Mouse (Mus musculus): ENCODE measurements around the gene Ptprs. TPM values are rescaled to one million over a fixed set of nuclear protein-coding genes. Genes with fewer than 3 reads are reported as not detected.

Gene Ptprs
- polyA plus RNA-seq, 1 experiment from 2014 or later: 76.1 TPM

GRCm38 (mm10) chr17:56418304-56418703 is 58.0 kb downstream of the Ptprs start:
- Histone ChIP-seq H3K9ac (replicated peaks; ENCODE audit: low read length) (no peak overlapping the region), H3K36me3 (ENCODE audit: insufficient read depth, low read length) (peaks cover 94% of the 10 kb centered on the region), H3K27ac (ENCODE audit: low read length) (no peak overlapping the region), H3K4me2 (replicated peaks; ENCODE audit: low read depth, low read length) (no peak overlapping the region), H3K4me3 (ENCODE audit: low read length) (no peak overlapping the region), H3K4me1 (ENCODE audit: insufficient read depth, low read length) (no peaks in the 10 kb centered on the region), H3K9me3 (ENCODE audit: low read length) (no peaks in the 10 kb centered on the region), H3K27me3 (ENCODE audit: insufficient read depth, low read length) (no peaks in the 10 kb centered on the region)
- WGBS: 71% methylated on average over 12 of the region's 12 CpGs
- no peak for ATAC-seq (ENCODE audit: low FRiP score, low TSS enrichment)

- no peak overlapping the region for H3K4me3 ChIP-seq (ENCODE audit: low read length)
- H3K9ac ChIP-seq (replicated peaks; ENCODE audit: low read length): no peak overlapping the region
- no peak overlapping the region for H3K27ac ChIP-seq (ENCODE audit: low read length)
- WGBS: 91% methylated on average over 9 of the region's 9 CpGs
- ATAC-seq (ENCODE audit: low FRiP score, low TSS enrichment): no peak
- peaks cover 5% of the 10 kb centered on the region for H3K4me1 ChIP-seq (ENCODE audit: insufficient read depth, low read length)
- H3K9me3 ChIP-seq (ENCODE audit: low read length): no peaks in the 10 kb centered on the region
- no peak overlapping the region for H3K4me2 ChIP-seq (replicated peaks; ENCODE audit: low read depth, low read length)
- H3K36me3 ChIP-seq (ENCODE audit: insufficient read depth, low read length): peaks cover 90% of the 10 kb centered on the region
- H3K27me3 ChIP-seq (ENCODE audit: insufficient read depth, low read length): no peaks in the 10 kb centered on the region
Observed at GRCm38 (mm10) chr17:56414785-56415184, 61.5 kb downstream of the Ptprs start.

- peaks cover 10% of the 10 kb centered on the region for H3K4me1 ChIP-seq (ENCODE audit: insufficient read depth, low read length)
- peaks cover 75% of the 10 kb centered on the region for H3K36me3 ChIP-seq (ENCODE audit: insufficient read depth, low read length)
- ATAC-seq (ENCODE audit: low FRiP score, low TSS enrichment): no peak
- no peaks in the 10 kb centered on the region for H3K9me3 ChIP-seq (ENCODE audit: low read length)
- no peaks in the 10 kb centered on the region for H3K27me3 ChIP-seq (ENCODE audit: insufficient read depth, low read length)
- 84% methylated on average over 13 of the region's 13 CpGs for WGBS
- H3K9ac ChIP-seq (replicated peaks; ENCODE audit: low read length): no peak overlapping the region
- H3K4me3 ChIP-seq (ENCODE audit: low read length): no peak overlapping the region
- no peak overlapping the region for H3K4me2 ChIP-seq (replicated peaks; ENCODE audit: low read depth, low read length)
- H3K27ac ChIP-seq (ENCODE audit: low read length): no peak overlapping the region
Observed at GRCm38 (mm10) chr17:56413113-56413512, 63.2 kb downstream of the Ptprs start.

- Histone ChIP-seq H3K9me3 (ENCODE audit: low read length) (no peaks in the 10 kb centered on the region), H3K27ac (ENCODE audit: low read length) (no peak overlapping the region), H3K4me3 (ENCODE audit: low read length) (no peak overlapping the region), H3K36me3 (ENCODE audit: insufficient read depth, low read length) (peaks cover 59% of the 10 kb centered on the region), H3K4me2 (replicated peaks; ENCODE audit: low read depth, low read length) (no peak overlapping the region), H3K27me3 (ENCODE audit: insufficient read depth, low read length) (no peaks in the 10 kb centered on the region), H3K9ac (replicated peaks; ENCODE audit: low read length) (no peak overlapping the region), H3K4me1 (ENCODE audit: insufficient read depth, low read length) (peaks cover 14% of the 10 kb centered on the region)
- 97% methylated on average over 7 of the region's 7 CpGs for WGBS
- no peak for ATAC-seq (ENCODE audit: low FRiP score, low TSS enrichment)
Observed at GRCm38 (mm10) chr17:56411437-56411836, 64.8 kb downstream of the Ptprs start.

GRCm38 (mm10) chr17:56409759-56410158 is 66.5 kb downstream of the Ptprs start:
- H3K36me3 ChIP-seq (ENCODE audit: insufficient read depth, low read length): peaks cover 42% of the 10 kb centered on the region

GRCm38 (mm10) chr17:56408965-56409625 is 67.2 kb downstream of the Ptprs start:
- no peak overlapping the region for H3K4me3 ChIP-seq (ENCODE audit: low read length)
- H3K36me3 ChIP-seq (ENCODE audit: insufficient read depth, low read length): peaks cover 35% of the 10 kb centered on the region
- no peak overlapping the region for H3K4me2 ChIP-seq (replicated peaks; ENCODE audit: low read depth, low read length)
- no peaks in the 10 kb centered on the region for H3K9me3 ChIP-seq (ENCODE audit: low read length)
- peaks cover 14% of the 10 kb centered on the region for H3K4me1 ChIP-seq (ENCODE audit: insufficient read depth, low read length)
- H3K27me3 ChIP-seq (ENCODE audit: insufficient read depth, low read length): no peaks in the 10 kb centered on the region
- no peak overlapping the region for H3K9ac ChIP-seq (replicated peaks; ENCODE audit: low read length)
- H3K27ac ChIP-seq (ENCODE audit: low read length): no peak overlapping the region
- ATAC-seq (ENCODE audit: low FRiP score, low TSS enrichment): no peak
- WGBS: 52% methylated on average over 13 of the region's 13 CpGs

More at GRCm38 (mm10) chr17:56409759-56410158, 66.5 kb downstream of the Ptprs start:
- H3K4me2 ChIP-seq (replicated peaks; ENCODE audit: low read depth, low read length): no peak overlapping the region
- peaks cover 14% of the 10 kb centered on the region for H3K4me1 ChIP-seq (ENCODE audit: insufficient read depth, low read length)
- no peak overlapping the region for H3K4me3 ChIP-seq (ENCODE audit: low read length)
- H3K27me3 ChIP-seq (ENCODE audit: insufficient read depth, low read length): no peaks in the 10 kb centered on the region
- WGBS: 37% methylated on average over 8 of the region's 8 CpGs
- ATAC-seq (ENCODE audit: low FRiP score, low TSS enrichment): peak; percentile 73
- no peak overlapping the region for H3K27ac ChIP-seq (ENCODE audit: low read length)
- no peak overlapping the region for H3K9ac ChIP-seq (replicated peaks; ENCODE audit: low read length)
- H3K9me3 ChIP-seq (ENCODE audit: low read length): no peaks in the 10 kb centered on the region

- H3K4me3 ChIP-seq (ENCODE audit: low read length): no peak overlapping the region
- no peak for ATAC-seq (ENCODE audit: low FRiP score, low TSS enrichment)
- peaks cover 25% of the 10 kb centered on the region for H3K36me3 ChIP-seq (ENCODE audit: insufficient read depth, low read length)
- peaks cover 14% of the 10 kb centered on the region for H3K4me1 ChIP-seq (ENCODE audit: insufficient read depth, low read length)
- no peaks in the 10 kb centered on the region for H3K9me3 ChIP-seq (ENCODE audit: low read length)
- no peak overlapping the region for H3K9ac ChIP-seq (replicated peaks; ENCODE audit: low read length)
- 39% methylated on average over 8 of the region's 8 CpGs for WGBS
- H3K27ac ChIP-seq (ENCODE audit: low read length): peak overlapping the region; percentile 0; the same call in 1 of the 2 replicates
- no peaks in the 10 kb centered on the region for H3K27me3 ChIP-seq (ENCODE audit: insufficient read depth, low read length)
- no peak overlapping the region for H3K4me2 ChIP-seq (replicated peaks; ENCODE audit: low read depth, low read length)
Observed at GRCm38 (mm10) chr17:56407379-56407778, 68.9 kb downstream of the Ptprs start.

GRCm38 (mm10) chr17:56406878-56407277 is 69.4 kb downstream of the Ptprs start:
- no peaks in the 10 kb centered on the region for H3K9me3 ChIP-seq (ENCODE audit: low read length)
- ATAC-seq (ENCODE audit: low FRiP score, low TSS enrichment): no peak
- H3K27ac ChIP-seq (ENCODE audit: low read length): no peak overlapping the region
- peaks cover 25% of the 10 kb centered on the region for H3K36me3 ChIP-seq (ENCODE audit: insufficient read depth, low read length)
- no peak overlapping the region for H3K9ac ChIP-seq (replicated peaks; ENCODE audit: low read length)
- 72% methylated on average over 4 of the region's 4 CpGs for WGBS
- peaks cover 14% of the 10 kb centered on the region for H3K4me1 ChIP-seq (ENCODE audit: insufficient read depth, low read length)
- H3K4me2 ChIP-seq (replicated peaks; ENCODE audit: low read depth, low read length): no peak overlapping the region
- H3K4me3 ChIP-seq (ENCODE audit: low read length): no peak overlapping the region
- no peaks in the 10 kb centered on the region for H3K27me3 ChIP-seq (ENCODE audit: insufficient read depth, low read length)

- Histone ChIP-seq H3K36me3 (ENCODE audit: insufficient read depth, low read length) (peaks cover 25% of the 10 kb centered on the region), H3K9me3 (ENCODE audit: low read length) (no peaks in the 10 kb centered on the region), H3K4me2 (replicated peaks; ENCODE audit: low read depth, low read length) (no peak overlapping the region), H3K27ac (ENCODE audit: low read length) (no peak overlapping the region), H3K9ac (replicated peaks; ENCODE audit: low read length) (0 out of 2 replicates have a peak overlapping the region, but pooled peaks have one; percentile 16), H3K4me3 (ENCODE audit: low read length) (no peak overlapping the region), H3K27me3 (ENCODE audit: insufficient read depth, low read length) (no peaks in the 10 kb centered on the region), H3K4me1 (ENCODE audit: insufficient read depth, low read length) (peaks cover 14% of the 10 kb centered on the region)
- no peak for ATAC-seq (ENCODE audit: low FRiP score, low TSS enrichment)
- WGBS: 76% methylated on average over 14 of the region's 14 CpGs
Observed at GRCm38 (mm10) chr17:56405856-56406840, 70.1 kb downstream of the Ptprs start.
